Mouse (Mus musculus) liver, embryonic 12.5 days (tissue): ENCODE results near the gene Pfkfb4. TPM values are rescaled to one million over a fixed set of nuclear protein-coding genes. Genes with fewer than 3 reads are reported as not detected.

ENCODE experiments used
- ATAC-seq: fragments of 200-750 bp; cut with Nextera tagmentation; 2 replicates; pipeline ENCODE4 v1.8.0; 2017; ENCODE audit warnings: moderate number of reproducible peaks, mild to moderate bottlenecking, moderate library complexity
- H3K27ac ChIP-seq: fragments of 300-500 bp; sonication (generic); 2 replicates; pipeline ENCODE4 v1.5.1; 2016; ENCODE audit warnings: mild to moderate bottlenecking
- H3K27me3 ChIP-seq: fragments of 300-500 bp; sonication (generic); replicated peaks from 2 replicates; pipeline ENCODE4 v1.6.1; 2016; ENCODE audit warnings: mild to moderate bottlenecking, moderate library complexity
- H3K36me3 ChIP-seq: fragments of 300-500 bp; sonication (generic); 2 replicates; pipeline ENCODE4 v1.6.1; 2016; ENCODE audit warnings: mild to moderate bottlenecking, moderate library complexity
- H3K4me1 ChIP-seq: fragments of 300-500 bp; sonication (generic); 2 replicates; pipeline ENCODE4 v1.6.1; 2016
- H3K4me2 ChIP-seq: fragments of 300-500 bp; sonication (generic); 2 replicates; pipeline ENCODE4 v1.6.1; 2016; ENCODE audit warnings: mild to moderate bottlenecking, moderate library complexity
- H3K4me3 ChIP-seq: fragments of 300-500 bp; sonication (generic); 2 replicates; pipeline ENCODE4 v1.5.1; 2016; ENCODE audit warnings: mild to moderate bottlenecking, moderate library complexity
- H3K9ac ChIP-seq: fragments of 300-500 bp; sonication (generic); 2 replicates; pipeline ENCODE4 v1.6.1; 2016; ENCODE audit warnings: mild to moderate bottlenecking, moderate library complexity
- H3K9me3 ChIP-seq: fragments of 300-500 bp; sonication (generic); replicated peaks from 2 replicates; pipeline ENCODE4 v1.6.1; 2016; ENCODE audit warnings: mild to moderate bottlenecking, moderate library complexity
- WGBS: fragments of 180-500 bp; shearing (Covaris S2); methylation state at CpG from one replicate; pipeline ENCODE4 v1.1.7; 2016; ENCODE audit not compliant: insufficient replicate concordance; 5-methylcytosine and 5-hydroxymethylcytosine counted together
- polyA plus RNA-seq: library from polyadenylated mRNA; unstranded; fragments of >200 nt; fragmentation: Nextera tagmentation; extraction: Ambion mirVana; gene quantifications from 2 replicates; pipeline ENCODE4 v1.2.1, GENCODE M21; 2016

Pfkfb4 gene
- 3.4 and 4.4 TPM in 2 replicates for polyA plus RNA-seq

DNA sequence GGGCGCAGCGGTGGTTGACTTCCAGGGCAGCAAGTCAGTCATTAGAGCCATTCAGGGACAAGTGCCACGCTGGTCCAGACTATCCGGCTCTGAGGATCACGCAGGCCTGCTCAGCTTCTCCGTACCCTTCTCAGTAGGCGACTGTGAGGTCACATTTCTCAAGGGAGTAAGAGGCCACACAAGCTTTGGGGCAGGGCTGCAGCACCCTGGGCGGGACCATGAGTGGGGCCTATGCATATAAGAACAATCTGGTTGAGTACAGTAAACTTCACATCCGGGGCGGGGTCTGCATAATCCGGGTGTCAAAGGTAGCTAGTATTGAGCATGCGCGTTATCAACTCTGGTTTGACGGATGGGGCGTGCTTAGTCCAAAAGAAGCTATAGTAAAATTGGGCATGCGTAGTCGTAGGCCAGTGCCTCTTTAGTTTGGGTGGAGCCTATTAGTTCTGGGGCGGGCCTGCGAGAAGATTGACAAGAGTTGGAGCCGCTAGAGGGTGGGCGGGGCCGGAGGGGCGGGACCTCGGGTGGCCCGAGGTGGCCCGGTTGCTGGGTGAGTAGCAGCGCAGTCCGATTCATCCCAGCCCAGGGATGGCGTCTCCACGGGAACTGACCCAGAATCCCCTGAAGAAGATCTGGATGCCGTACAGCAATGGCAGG lies at the start of gene Pfkfb4:
Pfkfb4 (plus strand) TSS at position 351 of the 657 bp plus-strand sequence.
- WGBS = 2% methylated on average over 31 of the region's 31 CpGs

DNA sequence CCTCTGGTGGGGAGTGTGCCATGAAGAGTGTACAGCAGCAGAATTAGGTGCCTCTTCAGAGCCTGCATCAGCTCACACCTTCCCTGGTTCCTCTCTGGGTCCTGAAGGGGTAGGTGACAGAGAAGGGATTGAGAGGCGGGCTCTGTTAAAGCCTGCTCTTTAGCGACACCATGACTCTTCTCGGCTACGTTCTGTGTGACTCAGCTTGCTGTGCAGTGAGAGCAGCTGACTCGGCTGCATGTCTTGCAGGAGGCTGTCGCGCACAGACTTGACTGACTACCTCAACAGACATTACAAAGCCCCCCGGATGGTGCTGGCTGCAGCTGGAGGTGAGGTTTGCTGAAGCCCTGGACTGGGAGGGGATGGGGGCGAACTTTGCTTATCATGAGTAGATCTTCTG lies 46.5 kb upstream of the Pfkfb4 start:
- ATAC-seq = no peak; the same call in 1 of the 2 replicates
- WGBS = 78% methylated on average over 9 of the region's 9 CpGs

More for the DNA sequence above, at the start of gene Pfkfb4:
- peak within 1 kb of the TSS; percentile 65 for H3K4me3 ChIP-seq
- peak; percentile 96 for ATAC-seq
- H3K9me3 ChIP-seq = no peaks in the 10 kb centered on the region
- peak within 1 kb of the TSS; percentile 81 for H3K27ac ChIP-seq
- no peaks in the 10 kb centered on the region for H3K36me3 ChIP-seq
- H3K4me1 ChIP-seq = peaks cover 80% of the 10 kb centered on the region
- peak within 1 kb of the TSS; percentile 64 for H3K9ac ChIP-seq
- peak within 1 kb of the TSS; percentile 91 for H3K4me2 ChIP-seq
- H3K27me3 ChIP-seq = no peaks in the 10 kb centered on the region

DNA sequence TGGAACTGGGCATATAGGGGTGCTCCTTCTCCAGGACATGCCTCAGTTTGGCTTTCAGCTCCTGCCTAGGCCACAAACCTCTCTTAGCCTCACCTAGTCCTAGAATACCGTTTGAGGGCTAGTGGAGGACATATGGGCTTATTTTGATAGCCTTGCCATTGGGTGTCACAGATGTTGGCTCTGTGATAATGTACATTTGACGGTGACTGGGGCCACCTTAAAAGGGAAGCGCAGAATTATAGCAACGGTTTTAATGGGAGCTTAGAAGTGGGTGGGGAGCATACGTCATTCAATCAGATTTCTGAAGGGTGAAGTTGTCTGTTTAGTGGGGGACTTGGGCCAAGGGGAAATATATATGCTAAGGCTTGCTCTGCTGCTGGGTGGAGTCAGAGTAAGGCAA lies 46.0 kb upstream of the Pfkfb4 start:
- peak; percentile 19; the same call in 1 of the 2 replicates for ATAC-seq
- H3K27ac ChIP-seq = no peak overlapping the region
- H3K4me1 ChIP-seq = peaks cover 29% of the 10 kb centered on the region
- WGBS = 55% methylated on average over 5 of the region's 5 CpGs
- no peak overlapping the region for H3K4me2 ChIP-seq
- H3K4me3 ChIP-seq = no peak overlapping the region
- no peaks in the 10 kb centered on the region for H3K9me3 ChIP-seq
- H3K27me3 ChIP-seq = no peaks in the 10 kb centered on the region
- peaks cover 97% of the 10 kb centered on the region for H3K36me3 ChIP-seq
- no peak overlapping the region for H3K9ac ChIP-seq

More for the DNA sequence above, 46.5 kb upstream of the Pfkfb4 start:
- Histone ChIP-seq H3K9me3 (no peaks in the 10 kb centered on the region), H3K27ac (no peak overlapping the region), H3K27me3 (no peaks in the 10 kb centered on the region), H3K4me2 (no peak overlapping the region), H3K4me1 (peaks cover 29% of the 10 kb centered on the region), H3K36me3 (peaks cover 97% of the 10 kb centered on the region), H3K4me3 (no peak overlapping the region), H3K9ac (no peak overlapping the region)

DNA sequence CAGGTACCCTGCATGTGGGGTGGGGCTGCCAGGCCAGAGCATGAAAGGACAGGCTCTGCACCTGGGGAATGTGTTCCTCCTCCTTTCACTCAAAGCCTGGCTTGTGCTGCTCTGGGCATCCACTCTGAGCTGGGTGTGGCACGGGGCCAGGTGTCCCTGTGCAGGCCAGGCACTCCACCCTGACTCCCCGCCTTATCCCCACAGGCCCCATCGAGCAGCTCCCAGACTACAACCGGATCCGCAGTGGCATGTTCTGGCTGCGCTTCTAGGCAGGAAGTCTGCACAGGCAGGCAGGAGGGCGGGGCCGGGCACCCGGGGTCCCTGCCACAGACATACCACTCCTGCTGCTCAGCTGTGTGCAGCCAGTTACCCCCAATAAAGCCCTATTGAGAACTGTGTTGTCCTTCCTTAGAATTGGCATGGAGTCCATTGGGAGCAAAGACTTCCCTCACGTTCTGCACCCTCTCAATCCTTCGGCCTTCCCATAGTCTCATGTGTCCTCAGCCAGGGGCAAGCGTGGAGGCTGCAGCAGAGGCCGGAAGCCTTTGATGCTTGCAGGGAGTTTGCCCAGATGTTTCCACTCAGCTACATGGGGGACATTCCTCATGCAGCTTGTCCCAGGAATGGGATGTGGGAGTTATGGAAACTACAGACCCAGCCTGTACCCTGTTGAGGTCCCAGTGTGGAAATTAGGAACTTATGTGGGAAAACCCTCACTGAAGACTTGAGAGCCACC lies 42.2 kb upstream of the Pfkfb4 start:
- ATAC-seq = no peak
- Histone ChIP-seq H3K27me3 (peaks cover 25% of the 10 kb centered on the region), H3K9ac (no peak overlapping the region), H3K36me3 (peaks cover 66% of the 10 kb centered on the region), H3K4me3 (no peak overlapping the region), H3K4me2 (no peak overlapping the region), H3K9me3 (no peaks in the 10 kb centered on the region), H3K4me1 (peaks cover 12% of the 10 kb centered on the region; the same call in 1 of the 2 replicates), H3K27ac (no peak overlapping the region)
- 84% methylated on average over 13 of the region's 13 CpGs for WGBS

DNA sequence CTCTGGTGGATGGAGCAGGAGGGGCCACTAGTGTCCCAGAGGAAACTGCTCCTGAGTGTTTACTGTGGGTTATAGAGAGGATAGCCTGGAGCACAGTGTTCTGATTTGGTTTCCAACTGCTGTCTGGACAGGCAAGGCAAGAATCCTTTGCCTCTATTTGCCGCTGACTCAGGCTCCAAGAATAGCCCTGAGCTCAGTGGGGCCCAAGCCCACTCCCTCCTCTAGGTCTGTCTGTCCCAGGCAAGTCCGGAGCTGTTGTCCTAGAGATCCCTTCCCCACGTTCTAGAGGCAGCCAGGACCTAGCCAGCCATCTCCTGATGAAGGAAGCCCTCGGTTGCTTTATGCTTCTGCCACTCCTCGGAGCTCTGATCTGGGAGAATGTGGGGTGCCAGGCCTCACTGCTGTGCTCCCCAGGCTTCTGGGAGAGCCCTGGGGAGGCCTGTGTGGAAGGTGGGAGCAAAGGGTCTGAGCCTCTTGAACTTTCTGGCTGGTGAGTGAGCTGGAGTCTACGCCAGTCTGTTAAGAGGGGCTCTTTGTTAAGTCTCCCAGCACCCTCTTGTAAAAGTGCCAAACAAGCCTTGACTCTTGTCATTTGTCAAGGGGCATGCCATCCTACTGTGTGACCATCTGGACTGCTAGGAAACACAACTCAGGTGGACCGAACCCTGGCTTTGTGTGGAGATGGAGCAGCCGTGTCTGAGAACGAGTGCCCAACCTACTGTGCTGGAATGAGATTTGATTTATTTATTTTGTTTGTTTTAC lies 41.4 kb upstream of the Pfkfb4 start:
- no peak overlapping the region for H3K9ac ChIP-seq
- peaks cover 58% of the 10 kb centered on the region for H3K36me3 ChIP-seq
- no peak for ATAC-seq

DNA sequence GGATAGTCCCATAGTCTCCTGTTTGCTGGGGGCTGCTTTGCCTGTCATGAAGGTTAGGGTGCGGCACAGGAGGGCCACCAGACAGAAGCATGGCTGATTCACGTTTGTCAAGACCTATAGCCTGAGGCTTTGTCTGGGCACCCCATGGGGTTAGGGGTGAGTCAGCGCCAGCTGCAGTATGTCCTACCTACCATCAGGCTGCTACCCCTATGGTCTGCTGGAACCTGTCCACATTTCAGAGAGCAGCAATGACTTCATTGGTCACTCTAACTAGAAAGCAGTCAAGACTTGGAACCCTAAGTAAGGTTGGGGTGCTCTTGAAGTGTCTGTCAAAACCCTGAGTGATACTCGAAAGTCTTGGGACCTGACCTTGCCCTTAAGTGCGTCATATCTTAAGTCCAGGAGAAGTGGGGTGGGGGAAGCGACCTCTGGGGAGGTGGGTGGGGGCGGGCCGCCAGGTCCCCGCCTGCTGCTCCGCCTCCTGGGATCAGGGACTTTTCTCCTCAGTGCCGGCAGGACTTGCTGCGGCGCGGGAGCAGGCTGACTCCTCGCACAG lies 38.4 kb upstream of the Pfkfb4 start, which contains the start of gene Col7a1:
Col7a1 (plus strand) TSS at position 506 of the 556 bp plus-strand sequence.
- Histone ChIP-seq H3K27me3 (peaks cover 45% of the 10 kb centered on the region), H3K4me3 (no peak within 1 kb of the TSS), H3K4me2 (peak within 1 kb of the TSS; percentile 25; the same call in 1 of the 2 replicates), H3K9ac (no peak within 1 kb of the TSS), H3K9me3 (no peaks in the 10 kb centered on the region), H3K36me3 (peaks cover 28% of the 10 kb centered on the region), H3K4me1 (no peaks in the 10 kb centered on the region), H3K27ac (no peak within 1 kb of the TSS)
- ATAC-seq = no peak
- WGBS = 13% methylated on average over 15 of the region's 15 CpGs

More for the DNA sequence above, 41.4 kb upstream of the Pfkfb4 start:
- H3K9me3 ChIP-seq = no peaks in the 10 kb centered on the region
- H3K27ac ChIP-seq = no peak overlapping the region
- H3K4me3 ChIP-seq = no peak overlapping the region
- peaks cover 4% of the 10 kb centered on the region; the same call in 1 of the 2 replicates for H3K4me1 ChIP-seq
- no peak overlapping the region for H3K4me2 ChIP-seq
- peaks cover 33% of the 10 kb centered on the region for H3K27me3 ChIP-seq
- 88% methylated on average over 9 of the region's 9 CpGs for WGBS

DNA sequence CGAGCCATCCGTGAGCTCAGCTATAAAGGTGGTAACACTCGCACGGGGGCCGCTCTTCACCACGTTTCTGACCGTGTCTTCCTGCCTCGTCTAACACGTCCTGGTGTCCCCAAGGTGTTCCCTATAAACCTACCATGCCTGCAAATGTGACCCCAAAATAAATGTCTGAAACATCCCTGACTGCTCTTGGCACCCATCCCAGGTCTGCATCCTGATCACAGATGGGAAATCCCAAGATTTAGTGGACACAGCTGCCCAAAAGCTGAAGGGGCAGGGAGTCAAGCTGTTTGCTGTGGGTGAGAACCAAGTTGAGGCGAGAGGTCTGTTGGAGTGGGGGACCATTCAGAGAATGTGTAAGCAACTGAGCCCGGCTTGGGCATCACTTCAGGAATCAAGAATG lies 36.3 kb upstream of the Pfkfb4 start:
- ATAC-seq = no peak
- H3K4me3 ChIP-seq = no peak overlapping the region
- H3K9ac ChIP-seq = no peak overlapping the region
- H3K36me3 ChIP-seq = peaks cover 7% of the 10 kb centered on the region
- no peaks in the 10 kb centered on the region for H3K9me3 ChIP-seq
- H3K27ac ChIP-seq = no peak overlapping the region
- peaks cover 49% of the 10 kb centered on the region for H3K27me3 ChIP-seq
- 76% methylated on average over 11 of the region's 11 CpGs for WGBS
- H3K4me2 ChIP-seq = no peak overlapping the region
- H3K4me1 ChIP-seq = no peaks in the 10 kb centered on the region

DNA sequence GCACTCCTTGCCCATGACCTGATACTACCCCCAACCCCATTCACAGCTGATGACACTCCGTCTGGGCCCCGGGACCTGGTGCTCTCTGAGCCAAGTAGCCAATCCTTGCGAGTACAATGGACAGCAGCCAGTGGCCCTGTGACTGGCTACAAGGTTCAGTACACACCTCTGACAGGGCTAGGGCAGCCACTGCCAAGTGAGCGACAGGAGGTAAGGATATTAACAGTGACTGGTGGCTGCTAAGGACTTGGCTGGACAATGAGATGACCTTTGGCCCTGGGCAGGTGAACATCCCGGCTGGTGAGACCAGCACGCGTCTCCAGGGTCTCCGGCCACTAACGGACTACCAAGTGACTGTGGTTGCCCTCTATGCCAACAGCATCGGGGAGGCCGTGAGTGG lies 35.7 kb upstream of the Pfkfb4 start:
- Histone ChIP-seq H3K27ac (no peak overlapping the region), H3K36me3 (peaks cover 1% of the 10 kb centered on the region; the same call in 1 of the 2 replicates), H3K27me3 (peaks cover 49% of the 10 kb centered on the region), H3K4me2 (no peak overlapping the region), H3K4me3 (no peak overlapping the region), H3K9me3 (no peaks in the 10 kb centered on the region), H3K4me1 (no peaks in the 10 kb centered on the region), H3K9ac (no peak overlapping the region)
- no peak for ATAC-seq
- 85% methylated on average over 11 of the region's 11 CpGs for WGBS

DNA sequence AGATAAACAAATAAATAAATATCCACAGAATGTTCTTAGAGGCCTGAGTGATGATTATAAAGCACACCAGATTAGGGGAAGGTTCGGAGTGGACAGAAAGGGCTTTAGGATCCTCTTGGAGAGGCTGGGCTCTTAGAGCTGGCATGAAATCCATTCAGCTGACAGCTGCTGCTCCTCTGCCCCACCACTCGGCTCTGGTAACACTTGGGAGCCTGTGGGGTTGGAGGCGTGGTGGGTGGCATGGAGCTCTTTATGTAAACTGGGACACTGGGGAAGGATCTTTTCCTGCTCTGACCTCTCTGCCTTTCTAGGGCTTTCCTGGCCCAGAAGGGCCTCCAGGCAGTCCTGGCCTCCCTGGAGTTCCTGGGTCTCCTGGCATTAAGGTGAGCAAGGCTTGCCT lies 28.0 kb upstream of the Pfkfb4 start:
- WGBS = 72% methylated on average over 3 of the region's 3 CpGs
- Histone ChIP-seq H3K9ac (no peak overlapping the region), H3K4me2 (no peak overlapping the region), H3K4me3 (no peak overlapping the region), H3K9me3 (no peaks in the 10 kb centered on the region), H3K27me3 (no peaks in the 10 kb centered on the region; the same call in 1 of the 2 replicates), H3K4me1 (peaks cover 7% of the 10 kb centered on the region), H3K27ac (no peak overlapping the region), H3K36me3 (no peaks in the 10 kb centered on the region)
- no peak for ATAC-seq

DNA sequence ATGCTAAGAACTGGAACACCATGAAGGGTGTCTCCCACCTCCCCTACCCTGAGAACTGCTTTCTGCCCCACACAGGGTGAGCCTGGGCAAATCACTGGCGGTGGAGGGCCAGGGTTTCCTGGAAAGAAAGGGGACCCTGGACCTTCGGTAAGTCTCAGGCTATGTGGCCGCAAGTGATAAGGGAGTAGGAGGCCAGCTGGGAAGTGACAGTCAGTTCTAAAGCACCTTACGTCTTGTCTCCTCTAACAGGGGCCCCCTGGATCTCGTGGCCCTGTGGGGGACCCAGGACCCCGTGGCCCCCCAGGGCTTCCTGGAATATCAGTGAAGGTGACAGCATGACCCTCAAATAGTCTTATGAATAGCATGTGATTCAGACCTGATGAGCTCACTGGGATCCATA lies 27.2 kb upstream of the Pfkfb4 start:
- ATAC-seq = no peak
- Histone ChIP-seq H3K9me3 (no peaks in the 10 kb centered on the region), H3K36me3 (no peaks in the 10 kb centered on the region), H3K27ac (no peak overlapping the region), H3K27me3 (no peaks in the 10 kb centered on the region; the same call in 1 of the 2 replicates), H3K9ac (no peak overlapping the region), H3K4me3 (no peak overlapping the region), H3K4me2 (no peak overlapping the region), H3K4me1 (peaks cover 7% of the 10 kb centered on the region)
- 33% methylated on average over 6 of the region's 6 CpGs for WGBS

DNA sequence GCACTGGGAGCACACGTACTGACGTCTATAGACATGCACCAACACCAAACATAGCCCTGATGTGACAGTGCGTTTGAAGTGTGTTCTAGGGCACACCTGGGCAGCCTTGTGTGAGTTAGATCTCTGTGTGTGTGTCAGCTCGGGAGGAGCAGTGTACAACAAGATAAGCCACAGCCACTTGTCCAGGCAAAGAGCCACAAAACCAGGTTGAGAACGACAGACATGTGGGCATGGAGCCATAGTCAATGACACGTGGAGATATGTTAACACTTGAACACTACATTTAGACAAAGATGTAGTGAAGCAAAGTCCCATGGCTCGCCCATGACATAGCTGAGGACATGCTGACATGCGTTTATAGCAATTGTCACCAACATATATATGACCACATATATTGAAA lies 21.0 kb upstream of the Pfkfb4 start:
- Histone ChIP-seq H3K4me2 (no peak overlapping the region), H3K27me3 (no peaks in the 10 kb centered on the region; the same call in 1 of the 2 replicates), H3K9me3 (no peaks in the 10 kb centered on the region)

More for the DNA sequence above, 21.0 kb upstream of the Pfkfb4 start:
- Histone ChIP-seq H3K27ac (no peak overlapping the region), H3K36me3 (no peaks in the 10 kb centered on the region), H3K9ac (no peak overlapping the region), H3K4me1 (no peaks in the 10 kb centered on the region), H3K4me3 (no peak overlapping the region)
- no peak for ATAC-seq
- WGBS = 56% methylated on average over 8 of the region's 8 CpGs
